Mouse (Mus musculus): Measurements from ENCODE around the gene Meaf6. TPM values are rescaled to one million over a fixed set of nuclear protein-coding genes. Genes with fewer than 3 reads are reported as not detected.

Gene Meaf6
- total RNA-seq, 4 experiments from 2014 or later, result 103 to 122 (median 110) TPM

DNA sequence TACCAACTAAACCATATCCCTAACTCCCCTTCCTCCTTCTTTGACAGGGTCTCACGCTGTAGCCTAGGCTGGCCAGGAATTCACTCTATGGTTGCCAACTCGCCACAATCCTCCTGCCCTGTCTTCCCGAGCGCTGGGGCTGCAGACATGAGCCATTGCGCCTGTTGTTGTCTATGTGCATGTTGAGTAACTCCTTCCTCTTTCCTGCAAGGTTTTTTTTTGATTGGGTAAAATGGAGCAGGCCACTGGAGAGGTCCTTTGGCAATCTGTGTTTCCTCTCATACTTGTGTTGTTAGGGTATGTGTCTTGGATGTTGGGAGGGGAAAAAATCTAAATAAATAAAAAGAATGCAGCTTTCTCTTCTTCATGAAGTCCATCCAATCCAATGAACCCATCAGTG is 59.3 kb downstream of the Meaf6 start:
- DNase-seq (ENCODE audit: low spot score in 2 of 2), result no peak

DNA sequence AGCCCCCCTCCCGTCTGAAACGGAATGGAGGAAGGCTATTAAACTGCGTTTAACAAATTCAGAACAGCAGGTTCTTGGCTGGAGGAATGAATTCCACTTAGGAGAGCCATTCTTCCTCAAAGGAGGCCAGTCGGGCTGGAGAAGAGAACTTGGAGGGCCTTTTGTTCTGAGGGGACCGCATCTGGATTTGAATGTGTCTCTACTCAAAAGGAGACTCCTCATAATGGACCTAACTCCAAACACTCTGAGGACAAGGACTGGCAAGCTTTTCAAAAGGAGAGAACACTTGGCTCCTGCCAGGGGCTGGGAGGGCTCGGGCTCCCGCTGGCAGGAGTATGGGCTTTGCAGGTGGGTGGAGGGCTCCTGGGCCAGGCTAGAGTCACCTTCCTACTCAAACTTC is 59.7 kb downstream of the Meaf6 start:
- no peak for DNase-seq (ENCODE audit: low spot score in 2 of 2)

DNA sequence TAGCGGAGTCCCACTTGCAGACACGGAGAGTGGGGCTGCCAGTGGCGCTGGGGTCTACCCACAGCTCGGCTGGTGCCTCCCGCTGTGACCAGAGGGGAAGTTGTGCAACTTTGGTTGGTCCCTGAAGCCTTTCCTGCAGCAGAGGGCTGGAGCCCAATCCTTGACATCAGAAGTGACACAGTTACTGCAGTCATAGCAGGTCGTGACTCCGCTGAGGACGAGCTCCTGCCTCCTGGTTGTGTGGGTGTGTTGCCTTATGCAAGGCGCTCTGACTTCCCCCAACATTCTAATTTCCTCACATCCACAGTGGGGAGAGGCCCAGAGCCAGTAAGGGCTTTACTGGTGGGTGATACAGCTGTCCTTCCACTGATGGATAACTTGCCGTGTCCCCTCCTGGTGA is 60.3 kb downstream of the Meaf6 start:
- DNase-seq (ENCODE audit: low spot score in 2 of 2), result no peak

DNA sequence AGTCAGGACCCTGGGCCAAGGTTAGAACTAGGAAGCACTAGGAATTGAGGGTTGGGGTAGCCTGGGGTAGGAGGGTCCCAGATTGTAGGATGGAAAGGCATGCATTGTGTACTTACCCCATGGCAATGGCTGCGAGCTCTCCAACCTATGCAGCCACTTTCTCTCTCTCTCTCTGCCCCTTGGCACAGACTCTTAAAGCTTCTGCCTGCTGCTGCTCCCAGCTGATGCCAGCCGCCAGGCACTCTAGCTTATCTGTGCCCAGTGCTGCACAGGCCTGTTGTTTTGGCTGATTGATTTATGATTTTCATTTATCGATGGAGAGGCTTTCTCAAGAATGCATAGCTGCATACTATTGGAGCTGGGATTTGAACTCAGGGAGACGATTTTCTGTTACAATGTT is 63.0 kb downstream of the Meaf6 start:
- DNase-seq (ENCODE audit: low spot score in 2 of 2), result no peak

DNA sequence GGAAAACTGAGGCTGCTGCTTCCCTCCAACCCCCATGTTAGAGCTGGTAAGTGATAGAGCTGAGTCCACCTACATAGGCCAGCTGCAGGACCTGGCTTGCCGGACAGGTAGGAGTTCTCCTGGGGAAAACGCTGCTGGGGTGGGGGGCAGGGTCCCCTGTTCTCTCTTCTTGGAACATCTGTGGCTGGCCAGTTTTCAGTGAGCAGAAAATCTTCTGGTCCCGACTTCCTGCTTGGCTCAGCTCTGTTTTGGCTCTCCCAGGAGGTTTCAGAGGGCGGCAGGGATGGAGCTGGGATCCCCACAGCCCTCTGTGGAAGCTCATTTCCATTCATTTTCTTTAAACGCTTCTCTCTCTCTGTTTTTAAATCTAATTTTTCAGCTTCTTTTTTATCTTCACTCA is 64.5 kb downstream of the Meaf6 start:
- no peak for DNase-seq (ENCODE audit: low spot score in 2 of 2)

DNA sequence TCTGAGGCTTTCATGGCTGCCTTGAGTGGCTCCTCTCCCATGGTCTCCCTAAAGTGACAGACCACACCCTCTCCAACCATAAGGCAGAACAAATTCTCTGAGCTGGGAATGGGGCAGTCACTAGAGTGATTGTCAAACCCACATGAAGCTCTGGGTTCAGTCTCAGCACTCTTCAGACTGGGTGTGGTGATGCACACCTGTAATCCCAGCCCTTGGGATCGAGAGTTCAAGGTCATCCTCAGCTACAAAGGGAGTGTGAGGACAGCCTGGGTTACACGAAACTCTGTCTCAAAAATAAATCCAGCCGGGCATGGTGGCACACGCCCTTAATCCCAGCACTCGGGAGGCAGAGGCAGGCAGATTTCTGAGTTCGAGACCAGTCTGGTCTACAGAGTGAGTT is 67.5 kb downstream of the Meaf6 start:
- no peak for DNase-seq (ENCODE audit: low spot score in 2 of 2)

DNA sequence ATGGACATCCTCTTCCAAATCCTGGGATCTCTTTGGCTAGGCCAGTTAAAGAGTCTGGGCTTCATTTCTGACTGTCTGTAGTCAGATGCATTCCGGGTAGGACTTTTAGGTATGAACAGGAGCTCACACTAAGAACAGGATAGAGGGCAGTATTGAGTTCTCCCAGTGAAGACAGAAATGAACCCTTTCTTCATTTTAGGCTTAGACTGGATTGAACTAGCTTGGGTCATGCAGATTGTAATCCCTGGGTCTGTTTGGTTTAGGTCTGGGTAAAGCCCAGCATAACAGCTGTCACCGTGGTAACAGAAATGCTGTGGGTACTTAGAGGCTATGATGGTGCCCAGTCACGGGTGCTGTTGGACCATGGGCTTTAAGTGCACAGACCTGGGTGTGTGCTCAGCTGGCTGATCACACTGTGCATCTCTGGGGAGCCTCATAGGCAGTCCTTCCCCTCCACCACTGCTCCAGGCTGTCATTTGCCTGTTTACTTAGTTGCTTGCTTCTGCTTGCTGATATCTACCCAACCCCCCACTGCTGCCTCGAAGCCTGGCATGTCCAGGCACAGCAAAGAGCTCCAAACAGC is 68.8 kb downstream of the Meaf6 start:
- no peak for DNase-seq (ENCODE audit: low spot score in 2 of 2)

DNA sequence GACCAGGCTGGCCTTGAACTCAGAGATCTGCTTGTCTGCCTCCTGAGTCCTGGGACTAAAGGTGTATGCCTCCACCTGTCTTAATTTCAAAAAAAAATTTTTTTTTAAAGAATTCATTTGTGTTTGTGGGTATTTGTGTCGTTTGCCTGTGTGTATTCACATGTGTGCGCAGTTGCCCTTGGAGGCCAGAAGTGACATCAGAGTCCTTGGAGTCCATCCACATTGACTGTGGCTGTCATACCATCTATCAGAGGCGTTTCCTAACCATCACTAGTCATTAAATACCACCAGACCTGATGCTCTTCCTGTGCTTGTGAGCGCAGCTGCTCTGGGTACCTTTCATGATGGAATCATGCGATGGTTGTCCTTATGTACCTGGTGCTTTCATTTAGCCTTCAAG is 70.7 kb downstream of the Meaf6 start:
- no peak for DNase-seq (ENCODE audit: low spot score in 2 of 2)

DNA sequence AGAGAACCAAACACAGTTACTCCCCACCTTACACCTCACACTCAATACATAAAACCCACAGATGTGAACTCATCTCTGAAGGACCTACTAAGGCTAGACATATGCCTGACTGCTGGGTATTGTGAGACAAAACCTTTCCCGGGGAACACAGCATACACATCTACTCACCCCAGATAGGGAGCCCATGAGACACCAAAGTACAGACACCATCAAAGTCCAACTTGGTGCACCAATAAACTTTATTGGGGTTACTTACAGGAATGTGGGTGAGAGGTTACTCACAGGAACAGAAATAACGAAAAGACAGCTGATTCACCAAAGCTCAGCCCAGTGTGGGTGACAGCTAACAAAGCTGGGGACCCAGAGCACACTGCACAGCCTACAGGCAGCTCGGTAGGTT is 72.4 kb downstream of the Meaf6 start:
- DNase-seq (ENCODE audit: low spot score in 2 of 2), result no peak

DNA sequence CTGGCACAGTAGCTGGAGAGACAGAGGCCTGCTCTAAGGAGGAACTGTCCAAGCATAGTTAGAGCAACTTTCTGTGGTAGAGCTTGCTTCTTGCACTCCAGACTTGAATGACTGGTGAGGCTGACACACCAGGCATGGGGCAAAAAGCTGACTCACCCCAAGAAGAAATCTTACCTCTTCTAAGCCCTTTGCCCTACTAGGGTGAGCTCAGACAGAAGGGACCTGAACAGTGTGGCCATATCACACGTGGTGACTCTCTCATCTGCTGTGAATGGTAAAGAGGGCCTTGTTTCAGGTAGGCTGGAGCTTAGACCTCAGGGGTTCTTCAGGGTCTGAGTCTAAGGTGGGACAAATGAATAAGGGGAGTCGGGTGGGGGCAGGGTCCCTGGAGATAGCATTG is 73.1 kb downstream of the Meaf6 start:
- no peak for DNase-seq (ENCODE audit: low spot score in 2 of 2)

DNA sequence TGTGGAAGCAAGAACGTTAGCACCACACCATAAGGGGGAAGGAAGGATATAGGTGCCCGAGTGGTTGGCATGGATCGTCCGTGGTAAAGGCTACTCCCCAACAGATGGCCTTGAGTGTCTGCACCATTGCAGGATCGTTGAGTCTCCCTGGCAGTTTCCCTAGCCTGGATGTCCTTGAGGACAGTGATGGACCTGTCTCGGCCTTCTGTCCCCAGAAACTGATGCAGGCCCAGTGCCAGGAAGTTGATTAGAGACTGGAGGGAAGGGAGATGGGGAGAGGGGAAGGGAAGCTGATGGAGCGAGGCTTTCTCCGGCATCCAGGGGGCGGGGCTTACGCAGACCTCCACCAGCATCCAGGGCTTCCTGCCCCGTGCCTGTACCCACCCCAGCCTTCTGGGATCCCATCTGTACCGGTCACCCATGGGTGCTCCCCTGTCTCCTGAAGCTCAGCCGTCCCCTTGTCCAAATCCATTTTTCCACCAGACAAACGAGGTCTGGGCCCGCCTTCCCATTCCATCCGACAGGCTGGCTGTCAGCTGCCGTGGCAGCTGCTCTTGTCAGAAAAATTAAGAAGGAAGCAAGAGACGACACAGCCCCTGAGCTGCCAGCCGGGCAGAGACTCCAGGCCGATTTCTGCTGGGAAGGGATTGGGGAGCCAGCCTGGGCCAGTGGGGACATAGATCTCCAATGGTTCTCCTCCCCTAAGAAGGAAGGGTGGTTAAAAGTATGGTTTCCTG is 73.8 kb downstream of the Meaf6 start:
- DNase-seq (ENCODE audit: low spot score in 2 of 2), result peak in 1 of 2 experiments; percentile 11

DNA sequence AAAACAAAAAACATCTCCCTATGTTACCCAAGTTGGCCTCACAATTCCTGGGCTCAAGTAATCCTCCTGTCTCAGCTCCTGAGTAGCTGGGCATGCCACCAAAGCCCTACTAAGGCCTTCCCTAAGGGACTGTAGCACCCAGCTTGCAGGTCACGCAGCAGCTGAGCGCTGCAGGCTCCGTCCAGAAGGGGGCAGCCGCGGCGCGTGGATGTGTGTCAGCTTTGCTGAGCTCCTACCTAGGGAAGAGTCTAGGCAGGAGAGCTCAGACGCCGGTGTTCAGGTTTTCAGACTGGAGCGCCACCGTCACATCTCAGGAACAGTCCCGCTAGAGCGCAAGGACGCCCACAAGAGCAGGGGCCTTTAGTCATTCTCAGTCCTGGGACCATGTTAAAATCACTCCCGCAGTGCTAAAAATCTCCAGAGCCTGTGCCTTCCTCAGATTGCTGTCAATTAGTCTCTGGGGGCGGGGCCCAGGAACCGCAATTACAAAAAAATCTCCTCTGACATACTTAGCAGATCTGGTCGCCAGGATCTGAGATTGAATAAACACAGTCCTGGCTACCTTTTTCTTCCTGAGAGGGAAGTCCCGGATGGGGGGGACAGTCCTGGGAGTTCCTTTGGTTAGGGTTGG is 75.5 kb downstream of the Meaf6 start:
- peak; percentile 73 to 92 for DNase-seq (ENCODE audit: low spot score in 2 of 2)

DNA sequence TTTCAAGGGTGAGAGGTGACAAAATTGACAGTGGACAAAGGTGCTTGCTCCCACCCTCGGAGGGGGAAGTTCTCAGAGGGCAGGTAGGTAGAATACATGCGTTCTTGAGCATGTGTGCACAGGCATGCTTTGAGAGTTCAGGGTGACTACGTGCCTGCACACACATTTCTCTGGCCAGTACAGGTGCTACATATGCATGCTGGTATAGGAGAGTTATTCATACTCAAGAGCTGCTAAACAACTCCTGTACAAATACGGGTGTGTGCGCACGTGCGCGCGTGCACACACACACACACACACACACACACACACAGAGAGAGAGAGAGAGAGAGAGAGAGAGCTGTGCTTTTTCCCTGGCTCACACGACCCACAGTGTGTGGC is 76.0 kb downstream of the Meaf6 start:
- DNase-seq (ENCODE audit: low spot score in 2 of 2), result no peak

DNA sequence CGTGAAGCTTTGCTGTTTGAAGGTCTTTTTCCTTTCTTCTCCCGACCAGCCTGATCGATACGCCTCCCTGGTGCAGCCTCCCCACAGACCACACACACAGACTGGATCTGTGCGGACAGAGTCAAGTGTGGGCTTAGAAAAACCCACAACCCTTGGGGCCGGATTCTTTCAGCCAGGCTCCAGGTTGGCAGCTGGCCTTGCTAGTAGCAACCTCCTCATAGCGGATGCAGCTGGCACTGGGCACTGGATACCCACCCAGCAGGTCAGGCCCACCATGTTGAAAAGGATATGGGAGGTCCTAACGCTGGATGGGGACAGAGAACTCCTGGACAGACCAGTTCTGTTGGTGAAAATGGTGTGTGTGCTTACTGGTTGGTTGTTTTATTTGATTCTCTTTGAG is 76.5 kb downstream of the Meaf6 start:
- no peak for DNase-seq (ENCODE audit: low spot score in 2 of 2)

DNA sequence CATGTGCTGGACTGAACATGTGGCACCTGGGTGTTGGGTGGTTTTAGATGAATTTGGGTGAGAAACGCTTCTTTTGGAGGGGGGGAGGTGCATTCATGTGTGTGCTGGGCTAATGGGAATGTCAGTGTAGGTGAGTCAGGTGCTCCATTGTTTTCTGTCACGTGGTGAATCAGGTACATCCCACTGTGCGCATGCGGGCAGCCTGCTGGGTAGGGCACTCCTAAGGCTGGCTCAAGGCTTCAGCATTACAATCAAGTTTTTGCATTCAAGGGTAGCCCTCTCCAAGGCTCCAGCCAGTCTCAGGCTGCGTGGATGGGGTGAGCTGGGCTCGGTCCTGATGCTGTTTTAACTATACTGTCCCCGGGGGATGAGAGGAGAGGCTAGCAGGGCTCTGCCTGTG is 77.8 kb downstream of the Meaf6 start:
- DNase-seq (ENCODE audit: low spot score in 2 of 2), result no peak

Other genes with a start within 250 kb of the Meaf6 start
- 10 to 100 TPM; 34.1 to 42.4 (median 40.9) TPM for gene Yrdc, start 234.5 kb upstream of the Meaf6 start, total RNA-seq (2022)
- 10 to 100 TPM; 75.8 to 80.7 (median 78.8) TPM for gene 1110065P20Rik, start 233.9 kb upstream of the Meaf6 start, total RNA-seq (2022)
- 10 to 100 TPM; 46.0 to 55.5 (median 50.6) TPM for gene Maneal, start 223.0 kb upstream of the Meaf6 start, total RNA-seq (2022)
- 10 to 100 TPM; 39.3 to 49.8 (median 44.4) TPM for gene Epha10, start 204.2 kb upstream of the Meaf6 start, total RNA-seq (2022)
- 10 to 100 TPM; 19.6 to 26.9 (median 25.3) TPM for gene 9930104L06Rik, start 148.1 kb upstream of the Meaf6 start, total RNA-seq (2022)
- gene Cdca8, start 145.8 kb upstream of the Meaf6 start, total RNA-seq (2022), result 1 to 10 TPM; 1.2 to 2.0 (median 1.2) TPM
- 1 to 10 TPM; 5.4 to 8.8 (median 7.9) TPM for gene Rspo1, start 98.7 kb upstream of the Meaf6 start, total RNA-seq (2022)
- 10 to 100 TPM; 53.7 to 69.5 (median 63.4) TPM for gene Gnl2, start 68.5 kb upstream of the Meaf6 start, total RNA-seq (2022)
- 1 to 10 TPM in 2 of 4 experiments, under 1 TPM in 2; 0.62 to 1.4 (median 1.2) TPM for gene Dnali1, start 19.4 kb upstream of the Meaf6 start, total RNA-seq (2022)
- gene Snip1, start 18.5 kb upstream of the Meaf6 start, total RNA-seq (2022), result 10 to 100 TPM; 14.1 to 16.4 (median 14.7) TPM
- gene Zc3h12a, start 42.7 kb downstream of the Meaf6 start, total RNA-seq (2022), result 1 to 10 TPM in 3 of 4 experiments, under 1 TPM in 1; 0.67 to 2.6 (median 1.5) TPM

Data from layer of hippocampus, adult 8-10 months (tissue).